Mouse (Mus musculus) kidney, postnatal 36 days (tissue): ENCODE results near the gene Alpl.

Experiments
- DNase-seq, 2 experiments: peaks; one replicate each; pipeline ENCODE4 v3.0.0; 2021 to 2022; ENCODE audit warnings: mixed read lengths in 2 of 2

The Alpl gene

DNA sequence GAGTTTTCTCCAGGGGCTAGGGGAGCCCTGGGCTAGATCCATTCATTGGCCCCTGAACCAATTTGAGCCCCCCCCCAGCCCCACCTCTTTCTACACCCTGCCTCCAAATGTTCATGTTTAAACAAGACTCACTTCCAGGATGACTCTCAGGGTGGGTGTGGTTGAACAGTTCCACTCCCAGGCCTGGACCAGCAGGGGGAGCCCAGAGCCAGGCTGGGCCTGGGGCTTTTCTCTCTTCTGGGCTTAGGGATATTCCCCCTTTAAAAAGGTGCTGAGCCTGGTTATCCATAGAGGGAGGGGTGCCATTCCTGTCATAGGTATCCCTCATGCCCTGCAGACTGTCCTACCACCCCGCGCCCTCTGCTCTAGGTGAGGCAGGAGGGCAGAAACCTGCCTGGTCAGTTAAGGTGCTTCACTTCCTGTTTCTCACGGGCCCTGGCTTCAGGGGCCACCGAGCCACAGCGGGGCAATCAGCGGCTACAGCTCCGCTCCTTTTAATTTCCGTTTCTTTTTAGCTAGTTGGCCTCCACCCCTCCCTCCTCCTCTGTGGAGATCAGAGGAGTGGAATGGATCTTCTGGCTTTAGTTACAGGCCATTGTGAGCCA is 82.1 kb downstream of the Alpl start:
- no peak for DNase-seq

DNA sequence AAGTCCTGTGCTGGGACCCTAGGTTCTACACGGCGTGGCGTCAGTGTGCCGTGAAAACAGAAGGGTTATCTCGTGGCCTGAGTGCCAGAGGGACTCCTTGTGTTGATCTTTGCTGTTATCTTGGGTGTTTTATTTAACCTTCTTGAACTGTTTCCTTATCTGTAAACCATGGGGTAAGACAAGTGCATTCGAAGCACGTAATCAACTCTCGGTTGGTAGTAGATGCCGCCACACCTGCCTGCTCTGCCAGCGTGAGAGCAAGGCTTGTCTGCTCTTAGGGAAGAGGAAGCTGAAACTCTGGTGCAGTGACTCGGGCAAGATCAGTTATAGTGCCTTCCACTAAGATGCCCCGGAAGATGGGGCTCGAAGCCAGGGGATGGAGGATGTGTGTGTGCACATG is 83.2 kb downstream of the Alpl start:
- no peak for DNase-seq

DNA sequence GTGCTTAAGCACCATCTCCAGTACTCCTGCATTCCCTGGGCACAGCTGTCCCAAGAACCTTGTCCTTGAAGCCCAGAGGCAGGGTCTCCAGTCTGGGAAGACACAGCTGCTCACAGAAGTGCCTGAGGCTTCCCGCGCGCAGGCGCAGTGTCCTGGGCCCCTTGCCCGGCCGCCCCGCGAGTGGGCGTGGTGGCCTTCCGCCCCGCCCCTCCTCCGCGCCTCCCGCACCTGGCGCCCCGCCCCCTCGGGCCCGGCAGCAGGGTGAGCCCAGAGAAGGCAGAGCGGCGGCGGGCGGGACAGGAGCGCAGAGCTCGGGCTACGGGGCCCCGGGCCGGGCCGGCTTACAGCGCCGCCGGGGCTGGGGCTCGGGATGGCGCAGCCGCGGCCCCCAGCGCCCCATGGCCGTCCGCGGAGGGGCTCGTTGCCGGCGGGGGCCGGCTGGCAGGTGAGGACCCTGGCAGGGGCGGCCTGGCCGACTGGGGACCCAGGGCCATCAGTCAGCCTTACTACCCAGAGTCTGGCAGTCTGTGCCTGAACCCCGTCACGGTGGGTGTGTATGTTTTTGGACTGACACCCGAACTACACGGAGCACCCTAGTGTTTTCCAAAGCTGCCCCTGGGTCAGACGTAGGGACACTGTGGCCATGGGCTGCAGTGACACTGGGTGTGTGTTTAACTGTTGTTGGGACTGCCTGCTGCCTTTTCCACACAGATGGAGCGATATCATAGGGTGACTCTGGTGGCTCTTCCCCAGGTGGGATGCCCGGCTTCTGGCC is 88.8 kb downstream of the Alpl start:
- DNase-seq = peak; percentile 91 to 97

DNA sequence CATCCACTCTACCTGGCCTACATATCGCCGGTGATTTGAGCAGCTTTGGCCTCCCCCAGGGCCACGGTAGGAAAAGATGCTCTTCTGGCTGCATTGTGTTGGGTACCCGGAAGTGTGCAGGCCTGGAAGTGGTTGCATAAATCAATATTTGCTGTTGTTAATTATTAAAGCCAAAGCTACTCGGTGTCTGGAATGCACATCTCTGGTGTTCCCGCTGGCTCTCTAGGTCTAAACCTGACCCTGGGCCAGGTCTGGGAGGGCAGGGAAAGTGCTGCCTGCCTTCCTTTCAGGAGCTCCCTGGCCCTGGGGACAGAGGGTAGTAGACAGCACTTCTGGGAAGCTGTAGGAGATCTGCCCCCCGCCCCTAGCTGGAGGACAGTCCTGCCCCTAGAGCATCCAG is 89.7 kb downstream of the Alpl start:
- DNase-seq = peak; percentile 39 to 43

- DNase-seq = no peak
Observed at GRCm38 (mm10) chr4:137705379-137705778, 90.8 kb downstream of the Alpl start.

GRCm38 (mm10) chr4:137704561-137704960 is 91.6 kb downstream of the Alpl start:
- DNase-seq = no peak

GRCm38 (mm10) chr4:137703077-137703476 is 93.1 kb downstream of the Alpl start:
- DNase-seq = no peak

DNA sequence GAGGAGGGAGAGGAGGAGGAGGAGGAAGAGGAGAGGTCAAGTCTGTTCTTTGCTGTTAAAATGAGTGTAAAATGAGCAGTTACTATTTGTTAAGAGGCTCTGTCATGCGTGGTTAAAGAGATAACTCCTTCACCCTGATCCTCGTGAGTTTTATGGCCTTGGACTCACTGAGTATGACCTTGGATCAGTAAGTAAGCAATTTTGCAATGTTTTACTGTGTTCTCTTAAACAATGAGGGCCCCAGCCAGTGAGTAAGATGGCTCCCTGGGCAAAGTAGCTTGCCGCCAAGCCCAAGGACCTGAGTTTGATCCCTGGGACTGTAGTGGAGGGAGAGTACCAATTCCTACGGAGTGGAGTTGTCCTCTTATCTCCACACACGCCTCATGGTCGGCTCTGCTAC is 95.2 kb downstream of the Alpl start:
- no peak for DNase-seq

GRCm38 (mm10) chr4:137699264-137700211 is 96.6 kb downstream of the Alpl start:
- peak; percentile 47 to 62 for DNase-seq

DNA sequence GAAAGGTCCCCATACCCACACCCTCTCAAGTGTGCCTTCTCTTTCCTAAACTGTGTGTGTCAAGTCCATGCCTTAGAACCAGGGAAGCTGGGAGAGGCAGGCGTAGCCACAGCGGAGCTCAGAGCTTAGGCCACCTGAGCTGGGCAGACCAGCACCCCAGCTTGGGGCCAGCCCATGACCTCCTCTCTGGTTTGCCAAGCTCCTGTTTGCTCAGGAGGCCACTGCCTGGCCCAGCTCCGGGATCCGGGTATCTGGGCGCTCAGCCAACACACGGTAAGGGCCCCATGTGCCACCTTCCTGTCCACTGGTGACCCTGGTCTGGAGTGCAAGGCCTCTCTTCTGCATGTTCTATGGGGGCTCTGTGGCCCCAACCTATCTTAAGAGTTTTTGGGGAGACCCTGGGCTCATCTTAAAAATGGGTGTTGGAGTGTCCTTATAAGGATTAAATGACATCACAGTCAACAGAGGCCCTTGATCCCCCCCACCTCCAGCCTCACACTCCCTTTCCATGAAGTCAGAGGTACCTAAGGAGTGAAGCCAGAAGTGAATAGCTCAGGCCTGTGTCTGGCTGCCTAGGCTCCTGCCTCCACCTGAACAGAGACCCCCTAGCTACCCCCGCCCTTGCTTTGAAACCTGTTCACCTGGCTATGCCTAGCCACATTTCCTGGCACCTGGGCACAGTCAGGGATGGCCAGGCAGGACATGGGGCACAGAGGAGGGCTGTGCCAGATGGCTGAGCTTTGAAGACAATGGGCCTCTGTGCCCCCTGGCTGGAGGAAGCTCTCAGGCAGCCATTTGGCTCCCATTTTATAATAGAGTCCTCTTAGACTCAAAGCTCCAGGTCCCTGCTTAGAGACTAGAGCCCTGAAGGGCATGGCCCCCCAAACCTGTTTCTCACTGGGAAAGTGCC is 97.9 kb downstream of the Alpl start:
- DNase-seq = peak; percentile 69 to 76

DNA sequence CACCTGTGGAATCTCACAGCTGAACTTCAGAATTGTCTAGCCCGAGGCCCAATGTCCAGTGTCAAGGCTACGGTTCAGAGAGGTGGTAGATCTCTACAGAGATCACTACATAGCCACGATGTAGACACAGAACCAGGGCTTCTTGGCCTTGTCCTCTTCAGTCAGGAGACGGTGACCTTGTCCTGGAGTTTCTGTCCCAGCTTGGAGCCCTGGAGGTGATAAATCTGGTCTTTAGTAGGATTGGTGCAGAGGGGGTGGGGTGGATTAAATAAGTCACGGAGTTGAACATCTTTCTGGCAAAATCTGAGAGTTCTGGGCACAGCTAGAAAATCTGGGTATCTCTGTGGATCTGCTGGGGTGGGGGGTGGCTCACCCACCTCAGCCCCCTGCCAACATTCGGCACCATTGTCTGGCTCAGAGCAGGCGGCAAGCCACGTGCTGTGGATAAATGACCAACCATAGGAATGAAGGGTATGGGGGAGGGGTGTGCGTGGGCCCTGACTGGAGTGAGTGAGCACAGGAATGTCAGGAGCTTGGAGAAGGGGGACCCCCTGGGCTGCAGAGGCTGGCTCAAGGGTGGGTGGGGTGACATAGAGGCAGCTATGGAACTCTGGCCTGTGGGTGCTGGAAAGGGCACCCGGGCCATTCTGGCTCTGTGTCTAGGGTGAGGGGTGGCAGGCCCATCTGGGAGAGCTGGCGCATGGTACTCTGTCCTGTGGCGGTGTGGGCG is 98.9 kb downstream of the Alpl start:
- peak; percentile 78 to 80 for DNase-seq

- peak; percentile 47 to 54 for DNase-seq
Observed at GRCm38 (mm10) chr4:137695900-137696299, 100.3 kb downstream of the Alpl start.

GRCm38 (mm10) chr4:137695300-137695699 is 100.9 kb downstream of the Alpl start:
- no peak for DNase-seq

DNA sequence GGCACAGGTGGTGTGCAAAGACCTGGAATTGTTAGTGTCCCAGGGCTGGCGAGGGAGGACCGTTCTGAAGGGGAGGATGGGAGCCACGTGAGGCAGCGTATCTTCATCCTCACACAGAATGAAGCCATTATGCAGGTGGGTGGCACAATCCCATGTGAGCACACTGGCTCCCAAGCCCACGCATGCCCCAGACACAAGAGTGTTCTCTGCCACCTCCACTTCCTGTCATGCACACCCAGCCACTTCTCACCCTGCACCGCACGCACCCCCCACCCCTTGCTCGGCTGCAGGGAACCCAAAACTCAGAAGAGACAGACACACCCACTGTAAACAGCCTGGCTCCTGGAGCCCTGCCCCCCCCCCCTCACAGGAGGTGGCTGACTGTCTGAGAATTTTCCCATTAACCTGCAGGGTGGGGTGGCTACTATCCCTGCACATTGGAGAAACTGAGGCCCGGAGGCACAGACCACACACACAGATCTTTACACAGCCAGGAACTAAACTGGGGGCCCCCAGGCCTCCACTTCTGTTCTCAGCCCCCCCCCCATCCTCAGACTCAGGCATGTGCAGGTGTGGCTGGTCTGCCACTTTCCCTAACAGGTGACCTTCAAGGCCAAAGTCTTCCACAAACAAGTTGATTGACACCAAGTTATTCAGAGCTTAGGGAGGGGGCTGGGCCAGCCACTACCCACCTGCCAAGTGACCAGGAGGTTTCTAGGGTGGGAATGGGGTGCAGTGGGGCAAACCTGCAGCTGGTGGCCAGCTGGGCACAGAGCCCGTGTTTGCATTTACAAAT is 103.9 kb downstream of the Alpl start:
- DNase-seq = no peak
